In genomic region chr9:65664163-65664562, GRCm38 (mm10) we compare ENCODE assay signal across 9 mouse cellular contexts. TPM values are rescaled to one million over a fixed set of nuclear protein-coding genes. Genes with fewer than 3 reads are reported as not detected.
A peak's percentile ranks its signal among the peaks of the same experiment; 100 is the strongest.
DNase-seq lines count a peak whose midpoint lies in the region; ATAC-seq lines count a peak whose summit lies in the region.
"Had no signal": no experiment of that assay in that cellular context is flagged by ENCODE, and none has a peak within 500 bp of the region (broad histone marks: within the 10 kb centered on the region; RNA-seq: fewer than 3 reads in every experiment).

No protein-coding gene starts in this region.

- DNase-seq in forebrain, embryonic 11.5 days (ENCODE audit: low spot score), result peak; percentile 76
- DNase-seq in B cell, adult 2 months, result peak; percentile 66 to 68
- peak; percentile 83 for DNase-seq in adrenal gland, postnatal 10 days
- peak; percentile 65 for DNase-seq in gastrocnemius, postnatal 10 days
- DNase-seq in kidney, postnatal 10 days, result peak; percentile 87
- peak; percentile 11 to 41 for DNase-seq in thymus, adult 18-20 months

- no peak overlapping the region for H3K4me3 ChIP-seq in forebrain, embryonic 11.5 days (ENCODE audit: low read depth, low read length)
- no peak overlapping the region for H3K4me3 ChIP-seq in forebrain, embryonic 13.5 days
- H3K4me3 ChIP-seq: stomach, embryonic 15.5 days had no signal

- WGBS in forebrain, embryonic 11.5 days, result 4% methylated on average over 3 of the region's 3 CpGs
- WGBS in forebrain, embryonic 13.5 days, result 5% methylated on average over 3 of the region's 3 CpGs

- H3K9me3 ChIP-seq in forebrain, embryonic 11.5 days (ENCODE audit: control insufficient read depth, low read length), result no peaks in the 10 kb centered on the region
- no peaks in the 10 kb centered on the region for H3K9me3 ChIP-seq in forebrain, embryonic 13.5 days (replicated peaks)
- H3K9me3 ChIP-seq: stomach, embryonic 15.5 days had no signal

- no peaks in the 10 kb centered on the region for H3K4me1 ChIP-seq in forebrain, embryonic 11.5 days (replicated peaks; ENCODE audit: control insufficient read depth, insufficient read depth, low read length)
- no peaks in the 10 kb centered on the region for H3K4me1 ChIP-seq in forebrain, embryonic 13.5 days
- H3K4me1 ChIP-seq: stomach, embryonic 15.5 days had no signal

- 0 out of 2 replicates have a peak, but pooled peaks have one; percentile 46 for ATAC-seq in forebrain, embryonic 11.5 days (replicated peaks; ENCODE audit: low FRiP score)
- no peak for ATAC-seq in forebrain, embryonic 13.5 days
- peak; percentile 59 for ATAC-seq in megakaryocyte progenitor cell, adult 5-6 weeks (replicated peaks; ENCODE audit: poor library complexity)

- H3K36me3 ChIP-seq in forebrain, embryonic 11.5 days (ENCODE audit: control insufficient read depth, insufficient read depth, low read length), result no peaks in the 10 kb centered on the region
- H3K36me3 ChIP-seq in forebrain, embryonic 13.5 days (ENCODE audit: poor library complexity, severe bottlenecking), result no peaks in the 10 kb centered on the region
- H3K36me3 ChIP-seq: stomach, embryonic 15.5 days had no signal

- H3K27ac ChIP-seq in forebrain, embryonic 11.5 days (ENCODE audit: low read depth, low read length), result no peak overlapping the region
- H3K27ac ChIP-seq in forebrain, embryonic 13.5 days, result no peak overlapping the region
- H3K27ac ChIP-seq: stomach, embryonic 15.5 days had no signal

- no peak overlapping the region for H3K9ac ChIP-seq in forebrain, embryonic 11.5 days (ENCODE audit: low read length)
- H3K9ac ChIP-seq in forebrain, embryonic 13.5 days, result no peak overlapping the region
- H3K9ac ChIP-seq: stomach, embryonic 15.5 days had no signal

- H3K4me2 ChIP-seq in forebrain, embryonic 11.5 days (ENCODE audit: low read depth, low read length, severe bottlenecking), result no peak overlapping the region
- H3K4me2 ChIP-seq in forebrain, embryonic 13.5 days, result no peak overlapping the region
- H3K4me2 ChIP-seq: stomach, embryonic 15.5 days had no signal

- H3K27me3 ChIP-seq in forebrain, embryonic 11.5 days (ENCODE audit: control insufficient read depth, insufficient read depth, low read length), result no peaks in the 10 kb centered on the region
- no peaks in the 10 kb centered on the region for H3K27me3 ChIP-seq in forebrain, embryonic 13.5 days
- H3K27me3 ChIP-seq: stomach, embryonic 15.5 days had no signal

RNA-seq across cellular contexts. Expression of gene Oaz2, which starts 3.6 kb away (rescaled TPM):
- 208 and 218 TPM in 2 replicates for polyA plus RNA-seq in forebrain, embryonic 11.5 days (2014; fragmentation: Nextera tagmentation; extraction: Ambion mirVana)
- 273 and 289 TPM in 2 replicates for polyA plus RNA-seq in forebrain, embryonic 13.5 days (2015; fragmentation: Nextera tagmentation; extraction: Ambion mirVana)
- total RNA-seq in adrenal gland, postnatal 10 days (2021), result 100 to 1,000 TPM; 148 to 194 TPM
- total RNA-seq in gastrocnemius, postnatal 10 days (2021), result 100 to 1,000 TPM; 248 to 260 TPM
- total RNA-seq in megakaryocyte progenitor cell, adult 5-6 weeks (2015), result 8.3 and 15.7 TPM in 2 replicates
- total RNA-seq in megakaryocyte progenitor cell, adult 5-6 weeks (2017), result 34.4 and 37.3 TPM in 2 replicates

RNA-seq across cellular contexts. Expression of gene Rbpms2, which starts 34.7 kb away (rescaled TPM):
- polyA plus RNA-seq in forebrain, embryonic 11.5 days (2014; fragmentation: Nextera tagmentation; extraction: Ambion mirVana), result 20.3 and 23.6 TPM in 2 replicates
- polyA plus RNA-seq in forebrain, embryonic 13.5 days (2015; fragmentation: Nextera tagmentation; extraction: Ambion mirVana), result 4.2 and 6.5 TPM in 2 replicates
- 10 to 100 TPM; 49.7 to 61.5 TPM for total RNA-seq in adrenal gland, postnatal 10 days (2021)
- 1 to 10 TPM; 2.4 to 4.0 TPM for total RNA-seq in gastrocnemius, postnatal 10 days (2021)
- total RNA-seq in megakaryocyte progenitor cell, adult 5-6 weeks (2015), result 0.15 and 0.20 TPM in 2 replicates
- total RNA-seq in megakaryocyte progenitor cell, adult 5-6 weeks (2017), result 0.41 TPM in 1 of 2 replicates, not detected in the other

Comparison
In these comparisons a context has a peak if more than half of its experiments do, and no peak if none do; other contexts are left out.
1. DNase-seq: peak in every context shown above with its lines; median percentile 87 in kidney, postnatal 10 days; 83 in adrenal gland, postnatal 10 days; 76 in forebrain, embryonic 11.5 days; 67 in B cell, adult 2 months; 65 in gastrocnemius, postnatal 10 days; 26 in thymus, adult 18-20 months.
2. RNA of gene Rbpms2, which starts 34.7 kb away (total RNA-seq): 49.7 to 61.5 TPM in adrenal gland, postnatal 10 days; 2.4 to 4.0 TPM in gastrocnemius, postnatal 10 days and 0.15 to 0.41 TPM in megakaryocyte progenitor cell, adult 5-6 weeks; every median in the first group is over 10 times any median in the second.